Mouse (Mus musculus): ENCODE measurements around the gene Fam208b. TPM values are rescaled to one million over a fixed set of nuclear protein-coding genes. Genes with fewer than 3 reads are reported as not detected.

The Fam208b gene
- polyA plus RNA-seq, 1 experiment = 44.1 TPM

DNA sequence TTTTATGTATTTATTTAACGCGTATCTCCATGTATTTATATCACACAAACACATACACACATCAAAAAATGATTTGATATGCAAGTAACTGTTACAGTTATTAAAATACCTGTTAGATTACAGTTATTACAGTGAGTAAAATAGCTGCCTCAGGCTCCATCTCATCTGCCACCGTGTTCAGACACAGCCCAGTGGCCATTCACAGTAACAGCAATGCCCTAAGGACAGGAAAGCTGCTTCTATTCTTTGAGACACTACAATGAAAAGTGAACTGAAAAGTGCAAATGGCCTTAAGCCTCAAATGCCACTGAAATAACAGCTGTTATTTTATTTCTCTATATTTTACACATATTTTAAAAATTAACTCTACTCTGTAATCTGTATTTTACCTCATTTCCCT lies 20.1 kb downstream of the Fam208b start:
- Histone ChIP-seq H3K4me3 (ENCODE audit: insufficient read depth, low read length) (no peak overlapping the region), H3K27ac (ENCODE audit: insufficient read depth, low read length) (no peak overlapping the region), H3K4me1 (ENCODE audit: control insufficient read depth, insufficient read depth, low read length) (no peaks in the 10 kb centered on the region)
- TF ChIP-seq POLR2A (IDR thresholded peaks at IDR 0.05; ENCODE audit: low read depth, low read length) = no peak
- peak; percentile 3; the same call in 1 of the 2 replicates for TF ChIP-seq CTCF (IDR thresholded peaks at IDR 0.05; ENCODE audit: borderline replicate concordance, insufficient read depth, low read length)

- Histone ChIP-seq H3K4me1 (ENCODE audit: control insufficient read depth, insufficient read depth, low read length) (no peaks in the 10 kb centered on the region; the same call in 1 of the 2 replicates), H3K27ac (ENCODE audit: insufficient read depth, low read length) (no peak overlapping the region), H3K4me3 (ENCODE audit: insufficient read depth, low read length) (no peak overlapping the region)
- TF ChIP-seq POLR2A (IDR thresholded peaks at IDR 0.05; ENCODE audit: low read depth, low read length) = no peak
- TF ChIP-seq CTCF (IDR thresholded peaks at IDR 0.05; ENCODE audit: borderline replicate concordance, insufficient read depth, low read length) = no peak
These were observed 47.0 kb downstream of the Fam208b start for GRCm38 (mm10) chr13:3563953-3564352.

DNA sequence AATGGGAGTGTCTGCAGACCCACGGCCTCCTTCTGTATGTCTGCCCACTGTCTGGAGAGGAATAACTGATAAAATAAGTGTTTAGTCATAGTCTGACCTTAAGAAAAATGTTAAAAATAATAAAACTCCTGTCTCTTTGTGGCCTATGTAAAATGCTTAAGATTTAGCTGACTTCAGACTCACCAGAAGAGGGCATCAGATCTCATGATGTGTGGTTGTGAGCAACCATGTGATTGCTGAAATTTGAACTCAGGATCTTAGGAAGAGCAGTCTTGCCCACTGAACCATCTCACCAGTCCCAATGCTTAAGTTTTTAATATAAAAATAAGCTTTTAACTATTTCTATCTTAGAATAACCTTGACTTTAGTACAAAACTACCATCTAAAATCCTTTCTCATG lies 47.8 kb downstream of the Fam208b start:
- Histone ChIP-seq H3K4me1 (ENCODE audit: control insufficient read depth, insufficient read depth, low read length) (no peaks in the 10 kb centered on the region; the same call in 1 of the 2 replicates), H3K27ac (ENCODE audit: insufficient read depth, low read length) (no peak overlapping the region), H3K4me3 (ENCODE audit: insufficient read depth, low read length) (no peak overlapping the region)
- TF ChIP-seq CTCF (IDR thresholded peaks at IDR 0.05; ENCODE audit: borderline replicate concordance, insufficient read depth, low read length) (no peak), POLR2A (IDR thresholded peaks at IDR 0.05; ENCODE audit: low read depth, low read length) (no peak)

DNA sequence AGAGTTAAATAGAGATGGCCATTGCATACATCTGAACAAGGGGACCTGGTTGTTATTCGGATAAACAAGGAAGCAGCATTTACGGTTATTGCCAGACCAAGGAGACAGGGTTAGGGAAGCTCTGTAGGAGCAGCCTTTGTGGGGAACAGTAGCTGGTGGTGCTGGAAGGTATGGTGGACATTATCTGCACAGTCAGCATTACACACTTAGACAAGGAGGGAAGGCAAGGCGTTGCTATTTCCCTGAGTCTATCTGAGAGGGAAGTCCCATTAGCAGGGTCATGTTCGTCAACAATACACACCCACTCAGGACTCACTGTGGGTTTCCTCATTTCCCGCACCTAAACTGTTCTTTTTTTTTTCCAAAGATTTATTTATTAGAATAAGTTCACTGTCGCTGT lies 63.1 kb downstream of the Fam208b start:
- Histone ChIP-seq H3K4me1 (ENCODE audit: control insufficient read depth, insufficient read depth, low read length) (peaks cover 8% of the 10 kb centered on the region), H3K27ac (ENCODE audit: insufficient read depth, low read length) (no peak overlapping the region), H3K4me3 (ENCODE audit: insufficient read depth, low read length) (no peak overlapping the region)
- TF ChIP-seq CTCF (IDR thresholded peaks at IDR 0.05; ENCODE audit: borderline replicate concordance, insufficient read depth, low read length) = no peak
- no peak for TF ChIP-seq POLR2A (IDR thresholded peaks at IDR 0.05; ENCODE audit: low read depth, low read length)

DNA sequence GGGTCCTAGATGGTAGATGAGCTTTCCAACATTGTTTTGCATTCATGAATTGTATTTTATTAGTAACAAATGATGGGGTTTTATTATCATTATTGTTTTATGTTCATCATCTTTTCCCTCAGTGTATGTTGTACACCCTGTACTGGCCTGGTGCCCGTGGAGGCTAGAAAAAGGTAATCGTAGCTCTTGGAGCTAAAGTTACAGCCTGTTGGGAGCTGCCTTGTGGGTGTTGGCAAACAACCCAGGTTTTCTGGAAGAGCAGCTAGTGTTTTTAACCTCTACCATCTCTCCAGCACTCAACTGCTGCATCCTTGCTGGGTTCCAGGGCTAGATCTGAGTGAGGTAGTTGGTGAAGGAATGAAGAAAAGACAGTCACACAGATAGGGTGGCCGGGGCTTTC lies 63.5 kb downstream of the Fam208b start:
- Histone ChIP-seq H3K27ac (ENCODE audit: insufficient read depth, low read length) (no peak overlapping the region), H3K4me1 (ENCODE audit: control insufficient read depth, insufficient read depth, low read length) (peaks cover 8% of the 10 kb centered on the region), H3K4me3 (ENCODE audit: insufficient read depth, low read length) (no peak overlapping the region)
- TF ChIP-seq CTCF (IDR thresholded peaks at IDR 0.05; ENCODE audit: borderline replicate concordance, insufficient read depth, low read length) (no peak), POLR2A (IDR thresholded peaks at IDR 0.05; ENCODE audit: low read depth, low read length) (no peak)

GRCm38 (mm10) chr13:3544925-3545324 lies 66.0 kb downstream of the Fam208b start:
- Histone ChIP-seq H3K4me1 (ENCODE audit: control insufficient read depth, insufficient read depth, low read length) (peaks cover 10% of the 10 kb centered on the region), H3K27ac (ENCODE audit: insufficient read depth, low read length) (no peak overlapping the region), H3K4me3 (ENCODE audit: insufficient read depth, low read length) (no peak overlapping the region)
- TF ChIP-seq POLR2A (IDR thresholded peaks at IDR 0.05; ENCODE audit: low read depth, low read length) (no peak), CTCF (IDR thresholded peaks at IDR 0.05; ENCODE audit: borderline replicate concordance, insufficient read depth, low read length) (no peak)

- peaks cover 10% of the 10 kb centered on the region for H3K4me1 ChIP-seq (ENCODE audit: control insufficient read depth, insufficient read depth, low read length)
- TF ChIP-seq POLR2A (IDR thresholded peaks at IDR 0.05; ENCODE audit: low read depth, low read length) = no peak
- no peak for TF ChIP-seq CTCF (IDR thresholded peaks at IDR 0.05; ENCODE audit: borderline replicate concordance, insufficient read depth, low read length)
These were observed 66.6 kb downstream of the Fam208b start for GRCm38 (mm10) chr13:3544077-3544874.

GRCm38 (mm10) chr13:3541159-3541782 lies 69.6 kb downstream of the Fam208b start:
- Histone ChIP-seq H3K4me3 (ENCODE audit: insufficient read depth, low read length) (peak overlapping the region; percentile 2; the same call in 1 of the 2 replicates), H3K4me1 (ENCODE audit: control insufficient read depth, insufficient read depth, low read length) (peaks cover 10% of the 10 kb centered on the region), H3K27ac (ENCODE audit: insufficient read depth, low read length) (no peak overlapping the region; the same call in 1 of the 2 replicates)
- TF ChIP-seq POLR2A (IDR thresholded peaks at IDR 0.05; ENCODE audit: low read depth, low read length) = no peak

More at GRCm38 (mm10) chr13:3544077-3544874, 66.6 kb downstream of the Fam208b start:
- no peak overlapping the region for H3K27ac ChIP-seq (ENCODE audit: insufficient read depth, low read length)
- no peak overlapping the region for H3K4me3 ChIP-seq (ENCODE audit: insufficient read depth, low read length)

DNA sequence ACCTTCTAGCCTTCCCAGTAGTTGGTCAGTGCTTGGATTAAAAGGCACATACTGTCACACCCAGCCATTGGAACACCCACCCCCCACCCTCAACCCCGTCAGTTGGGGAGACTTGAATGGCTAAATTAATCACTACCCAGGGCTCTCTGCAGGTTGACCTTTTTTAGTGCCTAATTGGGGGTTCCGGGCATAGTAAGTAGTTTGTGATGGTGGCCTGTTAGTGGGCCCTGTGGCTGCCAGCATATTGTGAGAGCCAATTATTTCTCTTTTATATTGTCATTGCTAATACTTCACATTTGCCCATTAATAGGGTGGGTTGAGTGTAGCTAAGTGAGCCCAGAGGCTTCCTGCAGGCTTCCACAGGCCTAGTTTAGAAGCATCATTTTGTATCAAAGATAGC lies 70.7 kb downstream of the Fam208b start:
- Histone ChIP-seq H3K27ac (ENCODE audit: insufficient read depth, low read length) (no peak overlapping the region), H3K4me1 (ENCODE audit: control insufficient read depth, insufficient read depth, low read length) (peaks cover 5% of the 10 kb centered on the region), H3K4me3 (ENCODE audit: insufficient read depth, low read length) (peak overlapping the region; percentile 93)
- TF ChIP-seq CTCF (IDR thresholded peaks at IDR 0.05; ENCODE audit: borderline replicate concordance, insufficient read depth, low read length) = no peak

DNA sequence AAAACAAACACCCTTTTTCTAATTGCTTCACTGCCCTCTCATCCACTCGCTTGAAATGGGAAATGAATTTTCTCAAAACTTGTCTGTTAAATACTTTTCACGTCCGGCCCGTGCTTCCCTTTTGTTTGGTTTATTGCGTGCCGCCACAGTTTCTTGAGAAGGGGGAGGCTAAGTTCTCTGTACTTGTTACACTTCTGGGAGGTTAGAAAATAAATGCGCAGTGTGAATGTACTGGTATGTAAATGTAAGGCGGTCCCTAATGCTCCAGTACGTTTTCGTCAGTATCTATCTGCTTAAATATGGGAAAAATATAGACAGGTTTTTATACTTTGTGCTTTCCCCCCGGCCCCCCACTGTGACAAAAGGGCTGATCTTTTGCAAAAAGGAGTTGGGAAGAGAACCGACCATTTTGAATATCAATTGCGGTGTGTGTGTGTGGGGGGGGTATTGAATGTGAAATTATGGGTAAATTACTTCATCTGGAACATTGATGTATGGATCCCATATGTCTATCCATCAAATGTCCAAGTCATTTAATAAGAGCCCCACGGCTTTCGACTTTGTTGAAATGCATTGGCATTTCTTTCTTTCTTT lies 71.8 kb downstream of the Fam208b start:
- Histone ChIP-seq H3K27ac (ENCODE audit: insufficient read depth, low read length) (no peak overlapping the region), H3K4me3 (ENCODE audit: insufficient read depth, low read length) (peak overlapping the region; percentile 93), H3K4me1 (ENCODE audit: control insufficient read depth, insufficient read depth, low read length) (peaks cover 2% of the 10 kb centered on the region; the same call in 1 of the 2 replicates)
- TF ChIP-seq POLR2A (IDR thresholded peaks at IDR 0.05; ENCODE audit: low read depth, low read length) (no peak), CTCF (IDR thresholded peaks at IDR 0.05; ENCODE audit: borderline replicate concordance, insufficient read depth, low read length) (no peak)

Data from embryonic fibroblast, embryonic 13.5 days (primary cell).